Mouse (Mus musculus) erythroid progenitor cell, adult 5-6 weeks (primary cell): ENCODE measurements around the gene Nrip1. TPM values are rescaled to one million over a fixed set of nuclear protein-coding genes. Genes with fewer than 3 reads are reported as not detected.

Experiments used
- ATAC-seq: replicated peaks from 2 replicates; pipeline ENCODE4 v1.8.0; 2016; ENCODE audit warnings: moderate number of reproducible peaks, mild to moderate bottlenecking, moderate TSS enrichment, inconsistent platforms; ENCODE audit not compliant: poor library complexity, low FRiP score, severe bottlenecking
- total RNA-seq, 2 experiments: library from RNA; stranded (forward) in 1 of 2; stranded (reverse) in 1 of 2; fragments of 150-400 nt in 1 of 2; fragments of 186-747, 209-891 nt in 1 of 2; gene quantifications; 2 replicates each; pipeline versions ENCODE4 v1.2.3 to v1.2.4; 2015 to 2017; ENCODE audit warnings: low replicate concordance in 2 of 2

Gene Nrip1
- total RNA-seq, 2 experiments from 2014 or later: 62.9 to 83.4 TPM

DNA sequence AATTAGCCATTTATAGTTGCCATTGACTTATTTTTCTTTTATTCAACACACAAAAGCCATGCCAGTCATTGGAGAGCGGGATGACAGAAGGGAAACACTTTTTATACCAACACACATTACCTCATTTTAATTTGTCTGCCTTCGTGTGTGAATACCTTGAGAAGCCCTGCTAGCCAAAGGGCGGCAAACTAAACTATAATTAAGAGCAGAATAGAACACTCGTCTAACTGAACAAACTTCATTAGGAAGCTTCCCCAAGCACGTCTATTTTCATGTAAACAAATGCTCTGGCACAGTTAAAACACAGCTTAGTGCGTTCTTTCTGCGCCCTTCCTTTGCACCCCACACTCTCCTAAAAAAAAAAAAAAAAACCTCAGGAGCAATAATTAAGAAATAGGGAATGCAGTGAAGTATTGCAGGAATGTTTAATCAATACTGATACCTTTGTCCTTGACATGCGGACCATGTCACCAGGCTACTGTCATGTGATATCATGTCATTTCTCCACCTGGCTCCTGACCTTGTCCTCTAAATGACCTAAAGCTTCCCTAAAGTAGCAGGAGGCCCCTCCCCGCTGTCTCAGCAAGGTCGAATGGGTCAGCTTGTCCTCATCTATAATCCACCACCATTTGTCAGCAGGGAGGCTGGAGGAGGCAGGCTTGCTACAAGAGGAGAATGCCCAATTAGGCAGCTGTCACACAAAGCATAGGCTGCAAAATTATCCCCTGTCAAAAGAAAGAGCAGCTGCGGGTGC is 54.1 kb downstream of the Nrip1 start:
- ATAC-seq: no peak

DNA sequence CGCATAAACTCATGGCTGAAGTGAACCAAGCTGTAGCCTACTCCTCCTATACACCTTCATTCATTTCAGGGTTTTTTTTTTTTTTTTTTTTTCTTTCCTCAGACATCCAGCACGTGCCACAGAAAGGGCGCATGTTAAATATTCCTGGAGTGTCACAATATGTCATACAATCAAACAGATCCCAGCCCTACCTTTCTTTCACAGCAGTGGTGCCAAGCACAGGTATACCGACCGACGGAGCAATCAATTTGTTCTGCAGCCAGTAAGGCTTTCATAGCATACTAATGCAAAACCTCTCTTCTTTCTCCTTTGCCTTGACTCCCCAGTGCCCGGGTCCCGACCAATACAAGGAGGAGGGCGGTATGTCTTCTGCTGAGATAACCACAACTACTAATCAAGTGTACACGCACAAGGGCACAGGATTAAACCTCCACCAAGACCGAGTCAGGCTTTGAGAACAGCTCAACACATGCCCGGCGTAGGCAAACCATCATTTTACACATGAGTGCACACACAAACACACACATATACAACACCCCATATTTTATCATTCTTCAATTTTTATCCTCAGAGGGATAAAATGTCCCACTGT is 55.2 kb downstream of the Nrip1 start:
- ATAC-seq: peak; percentile 36

DNA sequence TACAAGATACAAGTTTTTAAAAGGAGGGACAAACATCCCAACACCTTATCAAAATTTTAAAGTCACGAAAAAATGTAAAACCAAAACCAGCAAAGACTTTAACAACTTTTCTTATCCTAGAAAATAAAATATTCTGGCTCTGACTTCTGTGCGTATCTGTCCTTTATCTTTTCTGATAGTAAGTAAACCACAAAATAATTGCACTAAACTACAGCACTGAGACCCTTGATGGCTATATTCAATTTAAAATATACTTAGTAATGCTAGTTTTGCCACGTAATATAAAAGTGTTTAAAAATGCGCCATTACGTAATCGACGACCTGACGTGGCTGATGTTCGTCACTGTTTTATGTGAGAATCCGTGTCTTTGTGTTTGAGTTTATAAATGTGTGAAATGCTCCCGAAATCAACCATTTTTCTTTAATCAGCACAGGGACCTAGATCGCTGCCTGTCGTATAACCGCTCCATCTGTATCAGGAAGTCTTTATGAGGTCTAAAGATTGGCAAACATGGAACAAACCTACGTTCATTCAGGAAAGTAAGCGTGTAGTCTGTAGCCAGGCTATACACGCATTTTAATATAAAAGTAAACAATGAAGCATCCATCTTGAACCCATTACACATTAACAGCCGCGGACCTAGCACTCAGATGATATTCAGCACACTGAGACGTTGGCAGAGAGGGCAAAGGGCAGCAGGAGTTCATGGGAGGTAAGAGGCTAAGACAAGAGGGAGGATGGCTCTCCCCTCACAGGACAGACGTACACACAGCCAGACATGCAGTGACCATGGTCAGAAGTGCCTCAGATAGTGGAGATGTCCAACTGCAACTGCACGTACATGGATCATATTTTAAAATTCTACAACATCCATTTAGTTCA is 56.4 kb downstream of the Nrip1 start:
- no peak for ATAC-seq

DNA sequence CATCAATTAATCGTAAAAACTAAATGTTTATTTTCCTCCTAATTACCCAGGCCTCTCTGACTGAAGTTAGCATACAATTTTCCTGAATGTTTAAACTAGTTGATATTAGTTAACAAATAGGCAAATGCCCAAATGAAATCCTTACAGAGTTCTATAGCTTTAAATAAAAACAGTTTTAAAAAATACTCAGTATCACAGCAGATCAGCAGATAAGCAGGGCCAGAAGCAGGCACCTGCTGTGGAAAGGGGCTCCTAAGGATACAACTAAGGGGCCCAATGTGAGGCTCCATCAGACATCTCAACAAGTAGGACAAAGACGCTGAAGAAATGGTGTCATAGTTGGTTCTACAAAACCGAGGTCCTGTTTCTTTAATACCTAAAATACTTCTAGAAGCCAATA is 58.0 kb downstream of the Nrip1 start:
- no peak for ATAC-seq

DNA sequence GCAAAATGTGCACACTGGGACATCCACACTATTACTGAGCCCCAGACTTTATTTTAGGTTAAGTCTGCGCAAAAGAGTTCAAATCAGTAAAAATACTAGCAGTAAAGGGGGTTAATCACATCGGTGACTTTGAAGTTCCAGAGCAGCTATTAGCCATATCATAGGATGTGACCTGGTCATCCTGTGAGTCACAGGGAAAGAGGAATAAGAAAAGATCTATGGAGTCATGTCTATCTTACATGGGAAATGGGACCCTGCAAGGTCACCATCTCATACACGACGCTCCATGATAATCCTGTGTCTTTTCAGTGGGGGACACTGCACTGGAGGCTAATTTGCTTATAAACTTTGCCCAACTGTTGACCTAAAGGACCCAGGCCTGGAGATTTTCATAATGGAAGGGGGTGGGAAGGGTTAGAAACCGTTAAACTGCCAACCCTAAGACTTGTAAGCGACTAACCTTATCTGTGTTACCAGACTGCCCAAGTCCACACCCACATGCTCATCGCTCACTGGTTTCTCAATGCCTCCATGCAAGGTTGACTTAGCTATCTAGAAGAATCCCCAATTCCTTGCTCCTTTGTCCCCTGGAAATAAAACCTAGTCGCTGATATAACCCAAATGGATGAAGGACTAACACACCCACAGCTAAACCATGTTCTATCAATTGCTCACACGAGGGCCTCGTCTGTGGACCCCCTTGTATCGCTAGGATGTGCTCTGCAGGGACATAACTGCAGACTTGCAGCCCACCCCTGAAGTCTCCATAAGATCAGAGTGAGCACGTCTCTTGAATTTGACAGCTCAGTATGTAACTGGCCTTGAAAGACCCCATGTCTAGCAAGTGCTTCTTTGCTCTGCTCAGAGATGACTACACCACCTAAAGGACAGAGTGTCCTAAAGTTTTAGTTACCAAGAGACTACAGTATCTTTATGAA is 59.3 kb downstream of the Nrip1 start:
- peak; percentile 94 for ATAC-seq

DNA sequence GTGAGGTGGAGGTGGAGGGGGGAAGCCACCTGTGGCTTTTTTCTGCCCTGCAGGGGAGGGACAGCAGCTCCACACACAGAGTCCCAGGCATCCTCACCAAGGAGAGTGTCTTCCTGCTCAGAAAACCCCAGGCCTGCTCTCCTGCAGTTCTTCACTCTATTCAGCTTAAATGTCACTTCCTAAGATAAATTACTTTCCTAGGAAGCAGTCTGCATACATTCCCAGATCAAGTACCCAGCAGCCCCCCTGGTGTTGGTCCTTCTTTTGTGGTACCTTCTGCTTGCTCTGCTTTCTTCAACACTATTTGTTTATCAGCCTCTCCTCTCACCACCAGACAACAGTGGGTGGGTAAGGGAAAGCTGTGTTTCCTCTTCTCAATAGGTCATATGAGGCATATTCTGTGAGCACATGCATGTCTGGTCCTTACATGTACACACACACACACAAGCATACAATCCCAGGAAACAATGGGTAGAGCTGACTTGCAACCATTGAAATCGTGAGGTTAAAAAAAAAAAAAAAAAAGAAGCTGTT is 60.7 kb downstream of the Nrip1 start:
- ATAC-seq: no peak

DNA sequence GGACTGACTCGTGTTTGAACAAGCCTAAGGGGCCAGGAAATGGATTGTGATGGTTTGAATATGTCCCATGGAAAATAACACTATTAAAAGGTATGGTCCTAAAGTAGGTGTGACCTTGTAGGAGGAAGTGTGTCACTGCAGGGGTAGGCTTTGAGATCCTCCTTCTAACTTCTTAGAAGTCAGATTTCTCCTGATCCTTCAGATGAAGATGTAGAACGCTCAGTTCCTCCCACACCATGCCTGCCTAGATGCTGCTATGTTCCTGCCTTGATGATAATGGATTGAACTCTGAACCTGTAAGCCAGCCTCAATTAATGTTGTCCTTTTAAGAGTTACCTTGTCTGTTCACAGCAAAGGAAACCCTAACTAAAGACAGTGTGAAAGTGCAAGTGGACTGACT is 62.8 kb downstream of the Nrip1 start:
- no peak for ATAC-seq

DNA sequence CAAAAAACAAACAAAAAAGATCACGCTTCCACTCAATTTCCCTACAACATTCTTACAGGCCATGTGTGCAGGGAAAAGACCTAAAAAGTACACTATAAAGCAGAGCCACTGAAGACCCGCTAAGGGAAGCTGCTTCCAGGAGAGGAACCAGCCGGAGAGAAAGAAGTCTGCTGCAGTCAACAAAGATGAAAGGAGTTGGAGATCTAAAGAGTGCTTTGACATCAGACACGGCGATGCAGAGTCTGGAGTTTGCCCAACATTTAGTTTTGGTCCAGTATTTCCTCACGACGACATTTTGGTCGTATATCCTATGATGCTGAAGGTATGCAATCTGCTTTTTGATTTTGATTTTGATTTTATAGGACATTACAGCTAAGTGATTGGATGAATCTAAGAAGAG is 63.3 kb downstream of the Nrip1 start:
- no peak for ATAC-seq

DNA sequence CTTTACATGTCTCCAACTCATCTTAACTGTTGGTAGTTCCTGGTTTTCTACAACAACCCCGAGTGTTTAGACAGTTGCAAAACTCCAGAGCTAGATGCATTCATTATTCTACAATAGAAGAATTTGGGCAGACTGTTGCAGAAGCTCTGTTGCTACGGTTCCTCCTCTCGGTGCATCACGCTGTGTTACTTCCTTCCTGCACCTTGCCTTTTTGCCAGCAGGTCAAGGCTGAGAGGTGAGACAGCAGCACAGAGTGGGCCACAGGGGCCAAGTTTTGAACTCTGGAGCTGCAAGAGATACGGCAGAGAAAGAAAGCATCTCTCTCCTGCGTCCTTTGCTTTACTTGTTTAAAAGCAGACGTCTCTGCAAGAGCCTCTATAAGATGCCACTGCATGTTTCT is 64.3 kb downstream of the Nrip1 start:
- no peak for ATAC-seq

DNA sequence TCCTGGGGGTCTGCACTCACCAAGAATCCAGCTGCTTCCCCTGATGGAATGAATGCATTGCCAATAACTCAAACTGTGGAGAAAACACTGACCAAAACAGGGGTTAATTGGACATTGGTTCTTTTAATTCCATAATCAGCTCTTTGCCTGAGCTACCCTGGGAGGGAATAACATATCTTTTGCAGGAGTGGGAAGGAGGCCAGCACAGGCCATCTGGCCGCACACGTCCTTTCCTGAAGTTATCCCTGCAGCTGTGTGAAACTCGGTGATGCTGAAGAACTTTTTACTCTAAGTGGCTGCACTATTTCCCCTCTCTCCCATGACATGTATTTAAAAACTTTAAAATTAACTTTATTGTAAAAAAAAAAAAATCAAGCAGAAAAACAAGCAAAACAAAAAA is 66.6 kb downstream of the Nrip1 start:
- ATAC-seq: no peak

DNA sequence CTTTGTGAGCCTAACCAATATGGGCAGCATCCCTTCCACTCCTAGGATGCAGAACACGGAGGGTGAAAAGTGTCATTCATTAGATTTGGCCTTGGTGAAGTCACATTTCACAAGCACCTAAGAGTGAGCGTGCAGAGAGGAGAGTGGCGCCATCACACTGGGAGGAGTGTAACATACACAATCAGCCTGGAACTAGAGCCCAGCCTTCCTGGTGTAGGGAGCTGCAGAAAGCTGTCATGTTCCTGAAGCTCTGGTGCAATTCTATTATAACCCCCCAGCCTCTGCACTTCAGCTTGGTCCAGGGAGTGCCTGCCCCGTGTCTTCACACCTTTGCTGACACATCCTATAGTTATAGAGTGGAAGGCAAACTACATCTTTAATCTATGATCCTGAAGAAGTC is 67.2 kb downstream of the Nrip1 start:
- ATAC-seq: no peak

DNA sequence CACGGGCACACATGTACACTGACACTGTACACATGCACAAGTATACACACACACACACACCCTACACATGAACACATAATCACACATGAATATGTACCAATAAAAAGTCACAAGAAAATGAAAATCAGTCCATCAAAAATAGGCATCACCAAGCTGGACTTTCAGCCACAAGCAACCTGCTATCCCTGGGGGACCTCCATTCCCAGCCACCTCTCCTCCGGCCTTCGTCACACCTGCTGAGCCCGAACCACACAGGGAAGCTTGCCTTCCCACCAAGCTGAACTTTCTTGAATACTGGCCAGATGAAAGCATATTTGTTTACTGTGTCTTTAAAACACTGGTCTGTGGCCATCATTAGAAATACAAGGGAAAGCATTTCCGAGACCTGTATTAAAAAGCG is 70.2 kb downstream of the Nrip1 start:
- ATAC-seq: no peak

DNA sequence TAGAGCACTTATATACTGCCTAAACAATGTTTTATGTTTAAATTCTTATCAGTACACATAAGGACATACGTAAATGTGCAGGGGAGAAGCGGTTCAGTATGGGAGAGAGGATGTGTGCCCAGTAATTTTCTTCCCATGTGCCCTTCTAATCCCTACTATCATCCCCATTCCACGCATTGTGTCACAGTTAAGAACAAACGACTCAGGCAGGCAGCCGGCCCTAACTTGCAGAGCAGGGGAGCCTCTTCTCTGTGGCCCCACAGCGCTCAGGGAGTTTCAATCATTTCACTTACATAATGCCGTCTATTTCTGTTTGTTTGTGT is 71.9 kb downstream of the Nrip1 start:
- ATAC-seq: no peak

DNA sequence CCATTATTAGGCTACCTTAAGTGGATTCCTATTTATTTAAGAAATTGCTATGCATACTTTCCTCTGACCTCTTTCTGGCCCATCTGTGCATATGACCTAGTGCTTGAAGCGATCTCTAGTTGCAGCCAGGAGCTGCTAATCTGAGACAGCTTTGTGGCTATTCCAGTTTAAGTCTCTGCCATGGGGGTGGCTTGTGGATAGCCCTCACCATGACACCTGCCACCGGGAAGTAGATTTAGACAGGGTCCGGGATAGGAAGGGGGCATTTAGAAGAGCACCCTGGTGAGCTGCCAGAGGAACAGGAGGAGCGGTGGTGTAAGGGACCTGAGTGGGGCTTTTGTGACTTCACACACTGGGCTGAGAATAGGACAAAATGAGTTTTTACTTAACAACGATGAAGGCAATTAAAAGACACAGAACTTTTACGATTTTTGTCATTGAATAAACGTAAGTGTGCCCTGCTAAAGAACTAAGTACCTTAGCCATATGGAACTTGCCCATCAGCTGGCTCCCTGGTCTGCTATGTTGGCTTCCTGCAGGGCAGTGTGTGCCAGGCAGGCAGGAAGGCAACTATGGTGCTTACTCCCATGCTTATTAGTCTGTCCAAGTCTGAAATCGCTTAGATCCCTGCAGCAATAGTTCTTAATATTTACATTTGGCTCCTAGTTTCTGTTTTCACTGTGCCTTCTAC is 72.4 kb downstream of the Nrip1 start:
- 0 out of 2 replicates have a peak, but pooled peaks have one; percentile 12 for ATAC-seq

DNA sequence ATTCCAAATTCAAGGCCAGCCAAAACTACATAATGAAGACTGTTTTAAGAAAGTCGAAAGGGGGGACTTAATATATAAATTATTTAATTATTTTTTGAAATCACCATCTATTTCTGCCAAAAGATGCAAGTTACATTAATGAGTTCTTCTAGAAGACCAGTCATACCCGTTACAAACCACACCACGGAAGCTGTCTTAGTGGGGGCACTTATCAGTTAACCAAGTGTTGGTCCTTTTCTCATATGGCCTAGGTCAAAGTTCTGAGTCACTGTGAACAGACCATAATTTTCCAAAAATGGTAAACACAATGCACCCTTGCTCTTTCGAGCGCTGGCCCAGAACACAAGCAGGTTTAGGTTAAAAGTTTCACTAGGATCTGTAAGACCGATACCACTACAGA is 73.2 kb downstream of the Nrip1 start:
- ATAC-seq: no peak

DNA sequence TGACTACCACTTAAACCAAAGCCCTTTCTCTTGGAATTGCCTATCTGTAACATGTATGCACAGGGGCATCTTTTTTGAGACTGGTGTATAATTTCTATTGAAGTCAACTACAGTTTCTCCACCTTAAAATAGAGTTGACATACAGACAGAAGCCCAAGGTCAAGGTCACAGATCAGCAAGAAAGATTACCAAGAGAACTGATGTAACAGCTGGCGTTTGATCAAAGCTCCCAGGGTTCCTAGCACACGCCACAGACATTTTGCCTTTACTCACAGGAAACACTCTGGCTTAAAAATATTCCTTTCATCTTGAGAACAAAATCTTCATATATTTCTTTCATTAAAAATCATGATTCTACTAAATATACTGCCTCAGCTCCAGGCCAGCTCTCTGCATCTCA is 74.1 kb downstream of the Nrip1 start:
- ATAC-seq: no peak

DNA sequence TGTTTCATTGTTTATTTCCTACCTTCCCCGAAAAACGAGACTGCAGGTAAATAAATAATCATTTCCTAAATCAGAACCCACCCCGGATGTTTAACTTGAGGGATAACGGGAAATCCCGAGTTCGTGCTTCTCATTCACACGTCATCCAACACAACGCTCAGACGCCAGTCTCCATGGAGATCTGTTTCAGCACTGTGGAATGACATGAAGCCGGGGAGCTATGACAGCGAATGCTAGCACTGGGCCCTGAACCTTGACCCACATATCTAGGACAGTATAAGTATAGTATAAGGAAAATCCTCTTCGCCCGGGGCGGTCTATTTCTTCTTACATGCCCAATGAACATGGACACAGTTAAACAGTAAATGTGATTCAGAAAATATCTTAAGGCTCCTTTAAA is 78.3 kb downstream of the Nrip1 start:
- ATAC-seq: no peak

DNA sequence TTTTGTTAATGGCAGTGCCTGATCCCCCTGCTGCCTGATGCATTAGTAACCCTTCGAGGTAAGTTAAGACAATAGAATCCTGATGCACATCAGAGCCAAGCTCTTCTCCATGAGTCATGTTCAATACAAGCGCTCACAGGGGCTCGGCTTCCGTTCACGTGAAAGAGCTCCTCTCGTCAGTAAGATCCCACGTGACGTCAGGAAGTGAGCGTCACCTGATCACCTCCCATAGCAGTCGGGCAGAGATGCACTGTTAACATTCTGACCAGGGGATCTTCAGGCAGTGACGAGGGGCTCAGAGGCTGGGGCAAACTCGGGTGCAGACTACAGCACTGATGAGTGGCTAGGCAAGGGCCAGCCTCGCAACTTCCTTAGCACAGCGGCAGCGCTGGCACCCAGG is 79.1 kb downstream of the Nrip1 start:
- ATAC-seq: no peak
